Mouse (Mus musculus): ENCODE results near the gene Nanos1. TPM values are rescaled to one million over a fixed set of nuclear protein-coding genes. Genes with fewer than 3 reads are reported as not detected.

The Nanos1 gene
- polyA plus RNA-seq, 1 experiment from 2014 or later = 1.6 TPM

GRCm38 (mm10) chr19:60790551-60791161, 34.9 kb downstream of the Nanos1 start, which contains the start of gene Eif3a:
Gene Eif3a, minus strand, starts transcription at chr19:60790658.
- H3K4me1 ChIP-seq = peaks cover 34% of the 10 kb centered on the region
- 0 out of 2 replicates have a peak, but pooled peaks cover 2% of the 10 kb centered on the region for H3K36me3 ChIP-seq
- H3K9me3 ChIP-seq (replicated peaks) = no peaks in the 10 kb centered on the region
- peak; percentile 94 for DNase-seq (ENCODE audit: low spot score)
- H3K27me3 ChIP-seq (ENCODE audit: low read depth, poor library complexity, severe bottlenecking) = no peaks in the 10 kb centered on the region
- peak within 1 kb of the TSS; percentile 97 for H3K4me3 ChIP-seq
- under 1% methylated on average over 57 of the region's 57 CpGs for WGBS
- H3K27ac ChIP-seq (replicated peaks) = peak within 1 kb of the TSS; percentile 99

GRCm38 (mm10) chr19:60791164-60791563, 35.4 kb downstream of the Nanos1 start:
- no peaks in the 10 kb centered on the region for H3K27me3 ChIP-seq (ENCODE audit: low read depth, poor library complexity, severe bottlenecking)
- H3K9me3 ChIP-seq (replicated peaks) = no peaks in the 10 kb centered on the region
- 0 out of 2 replicates have a peak, but pooled peaks cover 2% of the 10 kb centered on the region for H3K36me3 ChIP-seq
- H3K27ac ChIP-seq (replicated peaks) = peak overlapping the region; percentile 99
- peak overlapping the region; percentile 97 for H3K4me3 ChIP-seq
- no peak for DNase-seq (ENCODE audit: low spot score)
- peaks cover 29% of the 10 kb centered on the region for H3K4me1 ChIP-seq
- WGBS = 20% methylated on average over 9 of the region's 9 CpGs

- Histone ChIP-seq H3K27me3 (ENCODE audit: low read depth, poor library complexity, severe bottlenecking) (no peaks in the 10 kb centered on the region), H3K4me3 (no peak overlapping the region), H3K9me3 (replicated peaks) (no peaks in the 10 kb centered on the region), H3K4me1 (peaks cover 10% of the 10 kb centered on the region), H3K27ac (replicated peaks) (no peak overlapping the region), H3K36me3 (0 out of 2 replicates have a peak, but pooled peaks cover 2% of the 10 kb centered on the region)
- 88% methylated on average over 2 of the region's 2 CpGs for WGBS
- no peak for DNase-seq (ENCODE audit: low spot score)
These were observed 37.5 kb downstream of the Nanos1 start for GRCm38 (mm10) chr19:60793170-60793707.

GRCm38 (mm10) chr19:60795244-60795643, 39.5 kb downstream of the Nanos1 start:
- no peaks in the 10 kb centered on the region for H3K9me3 ChIP-seq (replicated peaks)
- no peak overlapping the region for H3K27ac ChIP-seq (replicated peaks)
- no peaks in the 10 kb centered on the region for H3K4me1 ChIP-seq
- 92% methylated on average over 2 of the region's 2 CpGs for WGBS
- H3K27me3 ChIP-seq (ENCODE audit: low read depth, poor library complexity, severe bottlenecking) = no peaks in the 10 kb centered on the region
- no peak overlapping the region for H3K4me3 ChIP-seq
- DNase-seq (ENCODE audit: low spot score) = no peak
- H3K36me3 ChIP-seq = no peaks in the 10 kb centered on the region

- 91% methylated on average over 2 of the region's 2 CpGs for WGBS
These were observed 41.6 kb downstream of the Nanos1 start for GRCm38 (mm10) chr19:60797415-60797814.

GRCm38 (mm10) chr19:60799867-60800569, 44.2 kb downstream of the Nanos1 start:
- 79% methylated on average over 7 of the region's 7 CpGs for WGBS
- Histone ChIP-seq H3K27ac (replicated peaks) (no peak overlapping the region), H3K27me3 (ENCODE audit: low read depth, poor library complexity, severe bottlenecking) (no peaks in the 10 kb centered on the region), H3K4me1 (no peaks in the 10 kb centered on the region), H3K36me3 (no peaks in the 10 kb centered on the region), H3K9me3 (replicated peaks) (no peaks in the 10 kb centered on the region), H3K4me3 (no peak overlapping the region)
- no peak for DNase-seq (ENCODE audit: low spot score)

More at GRCm38 (mm10) chr19:60797415-60797814, 41.6 kb downstream of the Nanos1 start:
- DNase-seq (ENCODE audit: low spot score) = no peak
- no peak overlapping the region for H3K4me3 ChIP-seq
- H3K27me3 ChIP-seq (ENCODE audit: low read depth, poor library complexity, severe bottlenecking) = no peaks in the 10 kb centered on the region
- no peaks in the 10 kb centered on the region for H3K9me3 ChIP-seq (replicated peaks)
- no peaks in the 10 kb centered on the region for H3K4me1 ChIP-seq
- H3K27ac ChIP-seq (replicated peaks) = no peak overlapping the region
- no peaks in the 10 kb centered on the region for H3K36me3 ChIP-seq

GRCm38 (mm10) chr19:60804903-60805302, 49.1 kb downstream of the Nanos1 start:
- 72% methylated on average over 2 of the region's 2 CpGs for WGBS
- no peaks in the 10 kb centered on the region for H3K9me3 ChIP-seq (replicated peaks)
- H3K4me1 ChIP-seq = no peaks in the 10 kb centered on the region
- no peak overlapping the region for H3K4me3 ChIP-seq
- no peak overlapping the region for H3K27ac ChIP-seq (replicated peaks)
- no peak for DNase-seq (ENCODE audit: low spot score)
- H3K36me3 ChIP-seq = no peaks in the 10 kb centered on the region
- no peaks in the 10 kb centered on the region for H3K27me3 ChIP-seq (ENCODE audit: low read depth, poor library complexity, severe bottlenecking)

Small RNA genes lying within 50 kb of the gene (microRNA-seq; reads per million reads assigned to microRNA genes)
- not detected for gene mmu-mir-3084-1

Other genes with a start within 250 kb of the Nanos1 start
- 23.4 and 26.0 TPM in 2 replicates for gene Cacul1, start 175.0 kb upstream of the Nanos1 start, polyA plus RNA-seq (2016; fragmentation: Nextera tagmentation; extraction: Ambion mirVana)
- 144 and 146 TPM in 2 replicates for gene Eif3a, start 34.7 kb downstream of the Nanos1 start, polyA plus RNA-seq (2016; fragmentation: Nextera tagmentation; extraction: Ambion mirVana)
- gene Fam45a, start 55.6 kb downstream of the Nanos1 start, polyA plus RNA-seq (2016; fragmentation: Nextera tagmentation; extraction: Ambion mirVana) = 32.9 and 37.4 TPM in 2 replicates
- gene Sfxn4, start 105.5 kb downstream of the Nanos1 start, polyA plus RNA-seq (2016; fragmentation: Nextera tagmentation; extraction: Ambion mirVana) = 14.1 and 14.4 TPM in 2 replicates
- 117 and 123 TPM in 2 replicates for gene Prdx3, start 118.6 kb downstream of the Nanos1 start, polyA plus RNA-seq (2016; fragmentation: Nextera tagmentation; extraction: Ambion mirVana)
- gene Grk5, start 133.8 kb downstream of the Nanos1 start, polyA plus RNA-seq (2016; fragmentation: Nextera tagmentation; extraction: Ambion mirVana) = 1.9 and 2.1 TPM in 2 replicates

Measured in midbrain, embryonic 10.5 days (tissue).